Mouse (Mus musculus) gastrocnemius, postnatal 14 days (tissue): ENCODE measurements at regions not wholly inside any gene's neighbourhood (a gene's known extent, or its start where the extent isn't known, plus 50 kb on each side); places are given as distances from the start of the nearest gene placed in this dataset.
"Not testable (repeated sequence)": the region's sequence is repeated elsewhere in the genome, so short reads cannot be mapped to it uniquely, and the experiment has no call there.

Experiments
- DNase-seq: peaks from one replicate; pipeline ENCODE4 v3.0.0; 2021; ENCODE audit warnings: mixed read lengths
- intact Hi-C: fragments of 180-260 bp; cut with DNase I; formaldehyde crosslinking; loops from one replicate; pipeline ENCODE4 v1.15.1; 2025; ENCODE audit warnings: low total_unique reads

DNA sequence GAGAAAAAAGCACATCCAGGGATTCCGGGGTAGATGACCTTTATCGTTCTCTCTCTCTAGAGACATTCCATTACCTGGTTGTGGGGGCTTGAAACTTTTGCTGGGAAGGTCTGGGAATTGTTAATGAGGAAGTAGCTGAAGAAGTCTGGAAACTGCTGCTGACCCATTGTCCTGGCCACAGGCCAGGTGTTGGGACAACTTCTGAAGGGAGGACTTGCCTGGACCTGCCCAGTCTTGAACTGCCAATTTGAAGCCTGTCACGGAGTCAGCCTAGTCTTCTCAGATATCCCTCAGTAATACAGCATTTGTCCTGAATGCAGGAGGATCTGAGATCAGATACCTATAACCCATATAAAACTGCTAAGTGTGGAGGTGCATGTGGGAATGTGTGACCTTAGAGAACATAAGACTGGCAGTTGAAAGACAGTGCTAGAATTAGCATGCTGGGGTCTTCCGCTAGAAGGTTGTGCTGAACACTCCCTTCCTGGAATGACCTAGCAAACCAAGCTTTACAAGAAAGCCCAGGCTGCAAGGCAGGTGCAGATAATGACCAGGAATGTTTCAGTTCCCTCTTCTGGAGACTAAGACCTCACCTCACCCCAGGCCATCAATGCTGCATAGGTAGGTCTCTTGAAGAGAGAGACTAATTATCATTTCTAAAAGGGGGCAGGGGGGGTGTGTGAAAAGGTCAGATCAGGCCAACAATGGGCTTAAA is 204.7 kb upstream of the Crbn start:
- no peak for DNase-seq
- intact Hi-C loops, result no loop called here

DNA sequence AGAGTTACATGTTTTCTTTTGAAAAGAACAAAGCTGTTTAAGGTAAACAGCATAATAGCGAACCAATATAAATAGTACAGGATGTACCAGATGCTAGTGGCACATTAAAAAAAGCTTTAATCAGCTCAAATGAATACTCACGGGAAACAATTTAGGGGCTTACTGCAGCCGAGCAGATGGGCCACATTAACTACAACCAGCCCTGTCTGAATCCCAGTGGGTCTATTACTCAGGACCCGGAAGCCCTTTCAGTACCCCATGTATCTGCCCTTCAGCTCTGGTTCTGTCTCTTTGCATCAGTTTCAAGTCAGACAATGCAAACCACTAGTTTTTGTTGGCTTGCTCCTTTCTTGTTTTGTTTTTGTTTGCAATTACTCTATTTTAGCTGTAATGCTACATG is 210.9 kb upstream of the Crbn start:
- intact Hi-C loops, result no loop called here
- DNase-seq, result no peak

DNA sequence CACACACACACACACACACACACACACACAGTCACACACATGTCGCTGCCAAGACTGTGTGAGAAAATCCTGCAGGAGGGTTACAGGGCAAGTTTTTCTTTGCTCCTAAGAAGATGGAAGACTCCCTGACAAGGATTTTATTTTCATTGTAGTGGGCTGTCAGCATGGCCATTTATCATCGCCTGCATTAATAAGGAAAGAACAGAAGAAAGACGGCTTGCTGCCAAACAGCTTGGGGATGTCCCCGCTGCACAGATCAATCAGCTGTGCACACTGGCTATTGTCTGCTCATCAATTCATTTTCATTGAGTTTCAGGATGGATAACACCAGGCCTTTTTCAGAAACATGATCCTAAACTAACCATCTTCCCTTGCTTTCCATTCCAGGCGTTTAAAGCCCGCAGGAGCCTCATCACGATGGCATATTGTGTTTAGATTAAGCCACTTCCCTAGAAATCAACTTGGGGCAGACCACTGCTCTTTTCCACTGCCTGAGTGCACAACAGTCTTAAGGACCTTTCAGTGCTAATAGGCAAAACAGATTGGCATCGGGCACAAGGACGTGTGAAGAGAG is 213.1 kb upstream of the Crbn start:
- intact Hi-C loops, result no loop called here
- DNase-seq, result no peak

DNA sequence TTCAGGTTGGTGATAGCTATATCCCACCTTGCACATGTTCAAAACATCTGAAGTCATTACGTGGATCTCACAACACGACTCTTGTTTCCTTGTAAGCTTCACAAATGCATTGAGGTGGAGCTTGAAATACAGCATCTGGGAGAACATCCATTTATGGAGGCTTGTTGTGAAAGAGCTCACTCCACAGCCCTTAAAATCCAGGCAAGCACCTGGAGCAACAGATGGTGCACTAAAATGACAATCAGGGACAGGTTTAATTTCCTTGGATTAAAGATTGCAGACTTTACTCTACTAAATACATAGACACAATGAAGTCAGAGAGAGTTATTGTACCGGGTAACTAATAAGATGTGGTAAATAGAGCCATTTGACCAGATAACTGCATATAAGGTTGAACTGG is 219.2 kb upstream of the Crbn start:
- no peak for DNase-seq
- intact Hi-C loops, result no loop called here

DNA sequence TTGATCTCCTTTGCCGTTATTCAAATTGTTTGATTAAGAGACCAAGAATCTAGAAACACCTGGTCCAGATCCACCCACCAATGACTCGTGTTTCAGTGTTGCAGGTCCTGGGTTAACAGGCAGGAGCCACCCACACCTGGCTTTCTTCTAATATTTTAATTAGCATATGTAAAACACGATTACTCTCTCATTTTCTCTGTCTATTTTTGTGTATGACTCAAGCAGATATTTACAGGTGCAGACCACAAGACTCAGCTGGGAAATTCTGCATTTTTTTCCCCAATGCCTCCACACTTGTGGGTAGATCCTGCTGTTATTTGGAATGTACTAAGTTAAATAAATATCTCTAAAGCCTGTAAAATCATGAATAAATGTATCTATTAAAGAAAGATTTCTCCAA is 245.3 kb upstream of the Crbn start:
- no peak for DNase-seq
- intact Hi-C loops, result no loop called here

DNA sequence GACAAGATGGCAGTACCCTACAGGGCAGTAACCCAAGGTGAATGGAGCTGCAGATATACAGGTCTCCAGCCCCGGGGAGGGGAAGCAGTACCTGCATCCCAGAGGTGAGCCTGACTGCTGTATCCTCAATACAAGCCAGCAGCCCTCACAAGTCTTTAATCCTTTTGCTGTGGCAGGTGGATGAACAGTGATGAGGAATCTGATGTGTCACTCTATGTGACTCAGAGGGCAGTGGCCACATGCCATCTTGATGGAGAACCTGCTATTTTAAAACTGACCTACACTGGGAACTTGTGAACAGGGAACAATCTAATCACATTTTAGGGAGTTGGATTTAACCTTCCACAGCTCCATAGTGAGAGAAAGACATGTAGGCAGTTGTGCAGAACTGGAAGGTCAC is 251.7 kb upstream of the Crbn start:
- intact Hi-C loops, result no loop called here
- no peak for DNase-seq

DNA sequence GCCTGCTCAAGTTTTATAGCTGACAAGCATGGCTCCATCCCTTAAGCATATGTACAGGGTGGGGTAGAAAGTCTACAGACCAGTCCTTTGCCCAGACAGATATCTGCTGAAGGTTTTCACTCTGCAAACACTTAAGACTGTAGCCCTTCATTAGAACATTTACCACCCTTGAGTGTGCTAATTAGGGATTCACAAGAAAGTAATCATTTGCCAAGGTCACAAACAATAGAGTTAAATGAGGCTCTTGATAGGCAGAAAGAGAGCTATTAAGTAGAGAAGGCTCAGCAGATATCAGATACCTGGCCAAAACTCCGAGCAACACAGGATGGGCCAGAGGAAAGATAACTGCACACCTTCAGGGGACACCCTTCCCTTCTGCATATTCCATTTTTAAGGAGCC is 252.3 kb upstream of the Crbn start:
- intact Hi-C loops, result no loop called here

DNA sequence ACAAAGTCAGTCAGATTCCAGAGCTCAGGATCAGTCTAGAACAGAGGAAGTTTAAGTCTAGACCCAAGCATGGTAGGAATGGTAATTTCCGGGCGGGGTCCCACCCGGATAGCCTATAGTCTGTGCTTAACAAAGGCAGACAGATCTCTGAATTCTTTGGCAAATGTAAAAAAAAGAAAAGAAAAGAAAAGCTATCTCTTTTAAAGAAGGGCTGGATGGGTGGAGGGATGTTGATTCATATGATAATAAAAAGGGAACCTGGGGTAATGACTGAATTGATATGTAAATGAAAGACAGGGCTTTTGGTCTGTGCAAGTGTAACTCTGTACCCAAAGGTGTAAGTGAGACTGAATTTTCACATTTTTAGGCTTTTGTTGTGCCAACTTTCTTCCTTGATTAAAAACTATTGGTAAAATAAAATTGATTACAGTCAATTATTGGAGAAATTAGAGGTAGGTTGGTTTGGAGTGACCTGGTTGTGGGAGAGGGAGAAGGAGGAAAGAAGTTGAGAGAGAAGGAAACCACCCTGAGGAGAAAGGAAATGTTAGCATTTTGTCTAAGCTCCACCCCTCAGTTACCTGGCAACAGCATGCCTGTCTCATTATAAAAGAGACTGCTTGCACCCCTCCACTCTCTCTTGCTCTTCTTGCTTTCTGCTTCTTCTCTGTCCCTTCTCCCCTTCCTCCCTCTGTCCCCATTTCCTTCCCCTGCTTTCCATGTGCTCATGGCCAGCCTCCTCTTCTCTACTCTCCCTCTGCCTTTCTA is 259.3 kb upstream of the Crbn start:
- intact Hi-C loops, result no loop called here
- no peak for DNase-seq

More for the DNA sequence above, 252.3 kb upstream of the Crbn start:
- DNase-seq, result no peak

DNA sequence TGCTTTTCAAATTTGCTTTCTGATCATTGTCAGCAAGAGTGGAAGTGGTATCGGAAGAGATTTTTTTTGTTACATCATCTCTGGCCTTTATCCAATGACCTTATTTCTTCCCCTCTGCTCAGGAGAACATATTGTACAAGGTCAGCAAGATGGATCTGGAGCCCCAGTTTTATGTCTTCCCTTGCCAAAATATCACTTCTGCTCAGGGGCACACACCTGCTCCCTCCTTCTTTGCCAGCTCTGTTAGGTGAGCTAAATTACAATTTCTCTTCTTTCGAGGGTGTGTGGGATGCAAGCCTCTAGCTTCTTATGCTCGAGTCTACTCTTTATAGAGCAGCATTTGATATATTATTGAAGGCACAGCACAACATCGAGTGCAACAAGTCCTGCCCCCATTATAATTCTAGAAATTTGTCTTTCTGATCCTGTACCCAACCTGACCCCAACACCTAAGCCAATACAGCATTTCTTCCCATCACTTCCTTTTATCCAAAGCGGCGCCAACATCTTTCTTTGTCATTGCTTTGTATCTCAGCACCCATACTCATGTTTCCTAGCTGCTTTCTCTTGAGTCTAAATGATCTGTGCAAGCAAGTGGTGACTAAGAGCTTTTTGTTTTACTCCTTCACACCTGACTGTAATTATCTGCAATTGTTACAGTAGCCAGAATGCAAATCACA is 263.1 kb upstream of the Crbn start:
- intact Hi-C loops, result no loop called here
- DNase-seq, result no peak

DNA sequence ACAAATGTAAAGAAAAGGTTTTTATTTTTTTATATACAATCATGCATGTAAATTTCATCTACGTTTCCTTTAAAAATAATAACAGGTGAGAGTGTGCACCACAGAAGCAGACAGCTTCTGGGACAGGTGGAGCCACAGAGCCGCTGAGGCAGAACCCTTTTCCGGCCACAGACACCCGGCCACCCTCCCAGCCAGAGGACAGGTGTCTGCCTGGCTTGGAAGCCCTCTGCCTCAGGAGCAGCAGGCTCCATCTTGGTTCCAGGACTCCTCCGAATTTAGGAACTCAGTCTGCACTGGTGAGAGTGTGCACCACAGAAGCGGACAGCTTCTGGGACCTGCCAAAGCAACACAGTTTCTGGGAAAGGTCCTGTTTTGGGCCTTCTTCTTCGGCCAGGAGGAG is 270.6 kb upstream of the Crbn start:
- intact Hi-C loops, result no loop called here

DNA sequence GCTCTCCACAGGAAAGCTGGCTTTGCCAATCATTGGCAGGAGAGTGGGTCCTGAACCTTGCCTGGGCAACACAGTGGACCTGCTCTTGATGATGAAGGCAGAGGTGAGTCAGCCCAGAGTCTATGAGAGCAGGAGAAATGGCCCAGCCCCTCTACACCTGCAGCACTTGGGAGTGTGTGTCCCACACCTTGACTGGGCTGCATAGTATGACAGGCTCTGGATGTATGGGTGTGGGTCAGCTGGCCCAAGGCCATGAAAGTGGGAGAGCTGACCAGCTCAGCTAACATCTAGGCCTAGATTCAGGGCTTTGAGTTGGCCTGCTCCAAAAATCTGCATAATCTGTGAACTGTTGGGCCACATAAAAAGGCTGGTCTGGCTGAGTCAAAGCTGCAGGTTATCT is 292.7 kb upstream of the Crbn start:
- no peak for DNase-seq
- intact Hi-C loops, result no loop called here

More for the DNA sequence above, 270.6 kb upstream of the Crbn start:
- DNase-seq, result no peak

DNA sequence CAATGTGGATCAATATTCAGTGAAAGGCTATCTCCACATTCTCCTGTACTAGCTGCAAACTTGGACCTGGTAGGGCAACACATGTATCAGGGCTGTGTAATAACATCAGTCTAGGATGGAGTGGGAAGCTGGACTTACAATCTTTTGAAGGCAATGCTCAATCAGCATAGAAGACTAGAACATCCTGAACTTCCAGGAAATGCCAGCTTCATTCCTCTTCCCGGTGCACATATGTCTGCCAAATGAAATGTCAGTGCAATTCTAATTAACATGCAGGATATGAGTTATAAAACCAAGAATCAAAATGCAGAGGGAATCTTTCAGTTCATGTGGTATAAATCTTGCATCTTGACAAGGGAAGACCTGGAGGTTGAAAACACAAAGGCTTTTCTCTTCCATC is 328.8 kb upstream of the Crbn start:
- DNase-seq, result no peak
- intact Hi-C loops, result no loop called here

DNA sequence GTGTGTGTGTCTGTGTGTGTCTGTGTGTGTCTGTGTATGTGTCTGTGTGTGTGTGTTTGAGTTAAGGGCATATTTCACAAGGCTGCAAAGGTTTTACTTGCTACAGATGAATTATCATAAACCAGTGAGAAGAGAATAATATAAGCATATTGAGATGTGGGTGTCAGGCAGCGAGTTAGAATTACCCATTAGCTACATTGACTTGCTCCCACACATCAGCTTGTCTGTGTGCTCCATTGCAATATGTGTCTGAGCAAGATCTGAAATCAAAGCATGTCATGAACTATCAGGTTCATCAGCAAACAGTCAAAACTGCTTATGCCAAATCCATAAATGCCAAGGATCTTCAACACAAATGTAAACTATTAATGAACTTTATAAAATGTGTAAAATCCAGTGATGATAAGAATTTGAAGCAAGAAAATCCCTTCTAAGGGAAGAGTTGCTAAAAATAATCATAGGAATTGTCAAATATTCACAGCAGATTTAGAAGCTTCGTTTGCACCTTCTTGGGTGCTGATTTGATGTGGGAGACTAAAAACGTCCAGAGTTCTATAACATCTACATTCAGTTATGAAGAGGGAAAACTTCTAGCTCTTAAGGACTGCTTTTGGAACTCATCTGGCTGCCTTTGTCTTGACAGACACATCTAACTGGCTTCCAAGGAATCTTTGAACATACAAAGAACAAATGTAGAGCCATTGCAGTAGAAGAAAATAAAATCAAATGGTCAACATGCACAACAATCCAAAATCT is 361.7 kb upstream of the Lrrn1 start:
- intact Hi-C loops, result no loop called here
- no peak for DNase-seq

DNA sequence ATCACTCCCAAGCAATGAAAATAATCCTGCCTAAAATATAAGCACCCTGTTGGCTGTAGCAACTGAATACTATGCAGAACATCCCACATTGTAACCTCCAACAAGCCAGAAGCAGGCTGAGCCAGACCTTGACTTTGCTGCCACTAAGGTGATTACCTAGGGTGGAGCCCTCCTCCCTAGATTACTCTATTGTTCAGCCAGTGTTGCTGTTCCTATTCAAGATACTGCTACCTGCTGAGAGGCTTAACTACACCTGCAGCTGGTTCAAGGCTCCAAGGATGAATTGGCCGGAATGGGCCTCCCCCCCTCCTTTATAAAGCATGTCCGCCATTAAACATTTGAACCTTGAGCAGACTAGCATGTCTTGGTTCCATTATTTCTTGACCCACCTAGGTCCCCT is 311.3 kb upstream of the Lrrn1 start:
- intact Hi-C loops, result no loop called here
- no peak for DNase-seq

DNA sequence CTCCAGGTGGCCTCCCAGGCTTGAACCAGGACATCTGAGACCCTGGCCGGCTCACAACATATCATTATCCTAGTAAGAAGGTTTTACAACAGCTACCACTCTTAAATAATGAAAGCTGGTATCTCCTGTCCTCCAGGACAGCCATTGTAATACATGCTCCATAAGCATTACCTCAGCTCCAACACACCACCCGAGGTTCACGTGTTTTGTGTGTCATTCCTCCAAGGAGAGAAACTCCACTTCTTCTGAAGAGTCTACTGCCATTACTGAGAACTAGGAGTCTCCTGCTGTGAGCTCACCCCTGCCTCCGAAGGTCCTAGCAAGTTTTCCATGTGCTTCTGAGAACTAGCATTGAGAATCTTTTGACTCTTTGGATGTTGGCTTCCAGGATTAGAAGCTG is 310.8 kb upstream of the Lrrn1 start:
- no peak for DNase-seq
- intact Hi-C loops, result no loop called here

DNA sequence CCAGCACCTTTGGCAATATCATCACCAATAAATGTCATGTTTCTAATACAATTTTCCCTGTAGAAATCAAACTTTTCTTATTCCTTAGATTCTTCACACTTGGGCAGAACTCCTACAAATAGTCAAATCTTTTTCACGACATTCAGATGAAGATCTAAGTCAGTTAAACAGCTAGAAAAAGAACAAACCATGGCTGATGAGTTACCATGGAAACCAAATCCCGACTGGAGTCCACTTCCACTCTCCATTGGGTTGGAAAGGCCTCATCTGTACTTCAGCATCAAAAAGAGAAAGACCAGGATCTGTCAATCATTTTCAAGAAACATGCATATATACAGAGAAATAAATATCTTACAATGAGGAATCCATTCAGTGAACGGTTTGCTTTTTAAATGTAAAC is 307.0 kb upstream of the Lrrn1 start:
- intact Hi-C loops, result no loop called here
- DNase-seq, result no peak

DNA sequence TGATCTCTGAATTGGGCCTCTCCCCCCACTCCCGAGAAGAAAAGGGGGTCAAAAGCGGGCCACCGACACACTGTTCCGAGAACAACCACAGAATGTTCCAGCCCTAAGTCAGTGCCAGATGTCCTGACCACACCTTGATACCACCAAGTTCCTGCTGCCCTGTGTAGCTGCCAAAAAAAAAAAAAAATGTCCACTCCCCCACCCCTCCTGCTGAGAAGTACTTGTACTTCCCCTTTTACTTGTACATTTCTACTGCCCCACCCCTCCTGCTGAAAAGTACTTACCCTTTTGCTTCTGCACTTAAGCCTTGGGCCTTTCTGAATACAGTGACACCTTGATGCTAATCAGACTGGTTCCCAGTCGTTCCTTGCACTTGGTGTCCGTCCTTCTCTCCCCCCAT is 299.7 kb upstream of the Lrrn1 start:
- intact Hi-C loops, DNase-seq: not testable (repeated sequence)

DNA sequence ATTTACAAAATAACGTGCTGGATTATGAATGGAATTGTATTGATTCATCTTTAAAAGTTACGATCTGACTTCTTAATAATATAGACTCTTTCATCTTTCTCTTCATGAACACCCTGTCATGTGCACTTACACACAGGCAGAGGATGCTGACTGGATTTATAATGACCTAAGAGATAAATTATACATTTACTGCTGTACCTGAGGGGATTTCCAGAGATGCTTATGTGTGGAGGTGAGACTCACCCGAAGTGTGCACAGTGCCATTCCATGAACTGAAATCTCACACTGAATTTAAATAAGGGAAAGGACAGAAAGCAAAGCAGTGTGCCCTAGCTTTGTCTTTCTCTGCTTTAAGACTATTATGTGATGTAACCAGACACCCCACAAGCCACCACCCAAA is 291.9 kb upstream of the Lrrn1 start:
- intact Hi-C loops, result no loop called here
- DNase-seq, result no peak

DNA sequence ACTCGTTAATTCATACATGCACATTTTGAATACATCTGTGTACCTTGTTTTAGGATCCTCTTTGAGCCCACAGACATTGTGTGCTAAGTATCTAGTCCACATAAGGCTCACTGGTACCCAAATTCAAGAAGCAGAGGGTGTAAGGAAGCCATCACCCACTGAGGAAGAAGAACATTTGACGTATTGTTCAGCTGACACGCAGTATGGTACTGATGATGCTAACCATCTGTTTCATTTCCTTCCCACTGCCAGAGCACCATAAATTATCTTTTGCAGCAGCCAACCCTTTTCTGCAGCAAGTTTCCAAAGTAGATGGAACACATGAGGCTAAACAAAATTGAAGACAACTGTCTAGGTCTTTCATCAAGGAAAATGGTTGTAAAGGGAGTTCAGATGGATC is 285.6 kb upstream of the Lrrn1 start:
- DNase-seq, result no peak
- intact Hi-C loops, result no loop called here

DNA sequence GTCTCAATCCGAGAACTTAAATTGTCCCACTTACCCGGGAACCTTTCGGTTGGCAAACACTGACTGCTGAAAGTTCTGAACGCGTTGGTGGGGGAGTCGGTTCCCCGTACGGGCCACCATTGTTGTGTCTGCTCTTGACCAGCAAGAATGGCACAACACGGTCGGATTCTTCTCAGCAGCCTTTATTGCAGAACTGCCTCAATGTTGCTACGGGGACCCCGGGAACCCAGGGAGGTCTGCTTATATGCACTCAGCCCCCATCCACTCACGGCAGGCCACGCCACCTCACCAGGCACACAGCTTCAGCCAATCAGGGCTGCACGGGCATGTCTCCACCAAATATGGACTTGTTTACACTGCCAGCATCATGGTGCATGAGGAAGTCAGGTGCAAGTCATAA is 249.2 kb upstream of the Lrrn1 start:
- no peak for DNase-seq
- intact Hi-C loops, result no loop called here
